Mouse (Mus musculus) intestine, embryonic 16.5 days (tissue): ENCODE measurements around the gene Epsti1. TPM values are rescaled to one million over a fixed set of nuclear protein-coding genes. Genes with fewer than 3 reads are reported as not detected.

Source experiments
- ATAC-seq: fragments of 200-750 bp; cut with Nextera tagmentation; 2 replicates; pipeline ENCODE4 v1.8.0; 2017; ENCODE audit warnings: moderate TSS enrichment, moderate library complexity
- H3K27ac ChIP-seq: fragments of 300-500 bp; sonication (generic); 2 replicates; pipeline ENCODE4 v1.5.1; 2014; ENCODE audit warnings: mild to moderate bottlenecking, low read length
- H3K27me3 ChIP-seq: fragments of 300-500 bp; sonication (generic); replicated peaks from 2 replicates; pipeline ENCODE4 v1.6.1; 2014; ENCODE audit warnings: low read length, control low read depth, mixed read lengths; ENCODE audit not compliant: control insufficient read depth, insufficient read depth
- H3K36me3 ChIP-seq: fragments of 300-500 bp; sonication (generic); 2 replicates; pipeline ENCODE4 v1.6.1; 2014; ENCODE audit warnings: low read length, control low read depth; ENCODE audit not compliant: control insufficient read depth, insufficient read depth
- H3K4me1 ChIP-seq: fragments of 300-500 bp; sonication (generic); 2 replicates; pipeline ENCODE4 v1.6.1; 2014; ENCODE audit warnings: low read length, control low read depth, mixed read lengths; ENCODE audit not compliant: control insufficient read depth, insufficient read depth
- H3K4me2 ChIP-seq: fragments of 300-500 bp; sonication (generic); 2 replicates; pipeline ENCODE4 v1.6.1; 2014; ENCODE audit warnings: low read depth, low read length, control low read depth
- H3K4me3 ChIP-seq: fragments of 300-500 bp; sonication (generic); 2 replicates; pipeline ENCODE4 v1.5.1; 2014; ENCODE audit warnings: mild to moderate bottlenecking, low read length
- H3K9ac ChIP-seq: fragments of 300-500 bp; sonication (generic); 2 replicates; pipeline ENCODE4 v1.6.1; 2014; ENCODE audit warnings: low read depth, low read length
- H3K9me3 ChIP-seq: fragments of 300-500 bp; sonication (generic); 2 replicates; pipeline ENCODE4 v1.6.1; 2016; ENCODE audit warnings: low read length, control low read depth; ENCODE audit not compliant: control insufficient read depth
- WGBS: fragments of 180-500 bp; shearing (Covaris S2); extraction: QIAGEN DNeasy Blood & Tissue Kit; methylation state at CpG from one replicate; pipeline ENCODE4 v1.1.7; 2014; 5-methylcytosine and 5-hydroxymethylcytosine counted together
- polyA plus RNA-seq: library from polyadenylated mRNA; unstranded; fragments of >200 nt; fragmentation: Nextera tagmentation; extraction: Ambion mirVana; gene quantifications from 2 replicates; pipeline ENCODE4 v1.2.1, GENCODE M21; 2015

Gene Epsti1
- polyA plus RNA-seq, 1 experiment from 2014 or later, result 9.4 TPM

DNA sequence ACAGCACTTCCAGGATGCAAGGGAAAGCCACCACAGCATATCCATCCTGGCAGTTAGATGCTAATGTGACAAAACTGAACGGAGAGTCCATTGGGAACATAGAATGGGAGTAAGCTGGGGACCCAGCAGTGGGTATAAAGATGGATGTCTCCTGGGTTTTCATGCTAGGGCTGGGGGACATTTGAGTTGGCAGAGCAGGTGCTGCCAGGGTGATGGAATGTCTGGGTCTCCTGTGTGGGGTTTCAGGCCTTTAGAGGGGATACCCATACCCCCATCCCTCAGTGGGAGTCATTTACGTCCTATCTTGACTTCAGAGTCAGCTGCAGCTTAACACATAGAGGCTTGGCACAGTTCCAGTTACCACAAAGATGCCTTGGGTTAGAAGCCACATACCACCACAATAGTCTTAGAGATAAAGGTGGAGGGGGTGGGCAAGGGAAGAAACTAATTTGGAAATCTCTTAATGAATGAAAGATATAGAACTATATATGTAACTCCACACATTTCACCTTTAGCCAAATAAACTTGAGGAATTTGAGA lies 25.2 kb downstream of the Epsti1 start:
- no peaks in the 10 kb centered on the region for H3K9me3 ChIP-seq
- H3K27me3 ChIP-seq, result no peaks in the 10 kb centered on the region
- H3K9ac ChIP-seq, result no peak overlapping the region
- H3K27ac ChIP-seq, result no peak overlapping the region
- H3K4me1 ChIP-seq, result peaks cover 4% of the 10 kb centered on the region; the same call in 1 of the 2 replicates
- no peaks in the 10 kb centered on the region for H3K36me3 ChIP-seq
- H3K4me3 ChIP-seq, result no peak overlapping the region
- WGBS, result 61% methylated on average over 2 of the region's 2 CpGs
- ATAC-seq, result no peak
- no peak overlapping the region for H3K4me2 ChIP-seq

DNA sequence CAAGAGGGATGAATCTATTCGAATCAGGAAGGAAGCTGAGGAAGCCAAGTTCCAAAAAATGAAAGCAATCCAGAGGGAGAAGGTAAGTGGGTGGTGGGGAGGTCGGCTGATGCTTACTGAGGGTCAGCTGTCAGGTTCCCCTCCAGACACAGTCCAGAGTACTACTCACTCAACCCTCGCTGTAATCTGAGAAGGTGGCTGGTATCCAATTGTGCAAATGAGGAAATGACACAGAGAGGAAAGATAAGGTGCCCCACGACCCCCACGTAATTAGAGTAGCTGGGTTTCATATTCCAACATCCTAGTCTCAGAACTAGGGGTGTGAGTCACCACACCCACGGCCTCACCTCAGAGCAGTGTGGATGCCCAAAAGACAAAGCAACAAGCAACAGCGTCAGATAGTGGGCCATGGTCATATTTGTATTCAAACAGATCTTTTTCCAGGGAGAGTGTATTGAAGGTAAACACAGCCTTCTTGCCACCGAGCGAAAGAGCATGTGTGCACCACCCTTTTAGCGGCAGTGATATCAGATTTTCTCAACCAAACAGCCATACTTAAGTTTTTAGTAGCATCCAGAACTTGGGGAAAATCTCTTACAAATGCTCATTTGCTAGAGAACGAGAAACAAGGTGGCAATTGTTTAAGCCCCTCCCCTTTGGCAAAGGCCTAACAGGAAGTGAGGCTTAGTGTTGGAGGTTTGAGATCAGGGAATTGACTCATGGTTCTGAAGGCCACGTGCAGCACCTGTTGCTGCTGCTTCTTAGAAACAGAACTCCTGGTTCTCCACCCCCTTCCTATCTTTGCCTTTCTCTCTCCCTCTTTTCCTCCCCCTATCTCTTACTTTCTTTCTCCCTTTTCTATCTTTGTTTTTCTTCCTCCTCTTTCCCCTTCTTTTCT lies 28.4 kb downstream of the Epsti1 start:
- no peaks in the 10 kb centered on the region for H3K36me3 ChIP-seq
- H3K27ac ChIP-seq, result no peak overlapping the region
- no peaks in the 10 kb centered on the region for H3K27me3 ChIP-seq
- H3K4me2 ChIP-seq, result no peak overlapping the region; the same call in 1 of the 2 replicates
- peaks cover 4% of the 10 kb centered on the region; the same call in 1 of the 2 replicates for H3K4me1 ChIP-seq
- no peaks in the 10 kb centered on the region for H3K9me3 ChIP-seq
- peak; percentile 44; the same call in 1 of the 2 replicates for ATAC-seq
- H3K4me3 ChIP-seq, result no peak overlapping the region
- 26% methylated on average over 12 of the region's 12 CpGs for WGBS
- no peak overlapping the region for H3K9ac ChIP-seq

DNA sequence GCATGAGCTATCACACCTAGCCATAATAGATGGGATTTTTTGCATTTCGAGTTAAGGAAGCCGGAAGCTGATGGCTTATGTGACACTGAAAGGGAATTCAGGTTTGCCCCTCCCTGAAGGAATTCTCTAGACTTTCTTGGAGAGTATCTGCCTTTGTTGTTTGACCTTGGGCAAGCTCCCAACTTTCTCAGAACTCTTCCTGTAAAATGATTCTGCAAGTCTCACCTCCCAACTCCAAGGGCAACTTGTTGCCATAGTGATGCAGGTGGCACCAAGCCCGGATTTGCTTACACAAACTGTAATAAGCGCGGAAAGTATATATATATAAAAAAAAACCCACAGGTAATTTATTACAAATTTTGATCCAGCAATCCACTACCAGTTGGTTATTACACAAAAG lies 29.2 kb downstream of the Epsti1 start:
- no peak overlapping the region for H3K9ac ChIP-seq
- no peak overlapping the region for H3K27ac ChIP-seq
- no peaks in the 10 kb centered on the region for H3K36me3 ChIP-seq
- H3K4me1 ChIP-seq, result peaks cover 4% of the 10 kb centered on the region; the same call in 1 of the 2 replicates
- H3K4me3 ChIP-seq, result no peak overlapping the region
- H3K27me3 ChIP-seq, result no peaks in the 10 kb centered on the region
- H3K4me2 ChIP-seq, result no peak overlapping the region
- no peaks in the 10 kb centered on the region for H3K9me3 ChIP-seq
- no peak for ATAC-seq
- 73% methylated on average over 5 of the region's 5 CpGs for WGBS

DNA sequence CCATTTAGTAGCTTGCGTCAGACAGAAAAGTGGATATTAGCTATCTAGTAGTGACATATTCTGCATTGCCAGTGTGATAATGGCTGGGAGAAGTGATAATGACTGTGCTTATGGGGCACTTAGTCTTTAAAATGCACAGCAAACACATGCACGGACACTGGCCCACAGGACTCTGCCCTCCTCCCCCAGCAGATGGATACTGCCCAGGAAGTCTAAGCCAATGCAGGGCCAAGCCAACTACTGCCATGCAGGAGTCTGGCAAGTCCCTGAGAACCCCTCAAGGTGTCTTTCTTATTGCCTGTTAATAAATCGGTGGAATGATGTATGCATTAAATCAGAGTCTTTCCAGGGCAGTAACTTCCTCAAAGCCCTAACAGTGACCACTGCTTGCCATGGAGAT lies 30.4 kb downstream of the Epsti1 start:
- WGBS, result 86% methylated on average over 3 of the region's 3 CpGs
- H3K4me2 ChIP-seq, result no peak overlapping the region
- no peaks in the 10 kb centered on the region for H3K36me3 ChIP-seq
- no peak overlapping the region for H3K27ac ChIP-seq
- ATAC-seq, result no peak
- H3K27me3 ChIP-seq, result no peaks in the 10 kb centered on the region
- peaks cover 4% of the 10 kb centered on the region; the same call in 1 of the 2 replicates for H3K4me1 ChIP-seq
- no peak overlapping the region for H3K9ac ChIP-seq
- H3K4me3 ChIP-seq, result no peak overlapping the region
- no peaks in the 10 kb centered on the region for H3K9me3 ChIP-seq

DNA sequence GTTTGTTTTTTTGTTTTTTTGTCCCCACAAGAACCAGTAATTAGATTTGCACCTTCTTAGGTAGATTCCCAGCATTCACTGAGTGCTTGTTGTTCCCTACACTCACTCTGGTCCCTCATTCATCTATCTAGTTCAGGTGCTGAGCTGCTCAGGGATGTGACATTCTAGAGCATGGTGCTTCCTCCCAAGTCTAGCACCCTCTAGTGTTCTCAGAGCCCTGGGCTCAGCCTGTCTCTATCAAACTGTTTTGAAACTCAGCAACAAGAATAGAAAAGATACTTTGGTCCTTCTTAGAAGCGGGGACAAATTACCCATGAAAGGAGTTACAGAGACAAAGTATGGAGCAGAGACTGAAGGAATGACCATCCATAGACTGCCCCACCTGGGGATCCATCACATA lies 37.1 kb downstream of the Epsti1 start:
- no peak overlapping the region for H3K27ac ChIP-seq
- WGBS, result 95% methylated on average over 1 of the region's 1 CpGs
- H3K9ac ChIP-seq, result no peak overlapping the region
- no peaks in the 10 kb centered on the region for H3K27me3 ChIP-seq
- no peak for ATAC-seq
- H3K36me3 ChIP-seq, result no peaks in the 10 kb centered on the region
- H3K4me2 ChIP-seq, result no peak overlapping the region
- H3K4me1 ChIP-seq, result no peaks in the 10 kb centered on the region
- H3K4me3 ChIP-seq, result no peak overlapping the region
- H3K9me3 ChIP-seq, result no peaks in the 10 kb centered on the region

DNA sequence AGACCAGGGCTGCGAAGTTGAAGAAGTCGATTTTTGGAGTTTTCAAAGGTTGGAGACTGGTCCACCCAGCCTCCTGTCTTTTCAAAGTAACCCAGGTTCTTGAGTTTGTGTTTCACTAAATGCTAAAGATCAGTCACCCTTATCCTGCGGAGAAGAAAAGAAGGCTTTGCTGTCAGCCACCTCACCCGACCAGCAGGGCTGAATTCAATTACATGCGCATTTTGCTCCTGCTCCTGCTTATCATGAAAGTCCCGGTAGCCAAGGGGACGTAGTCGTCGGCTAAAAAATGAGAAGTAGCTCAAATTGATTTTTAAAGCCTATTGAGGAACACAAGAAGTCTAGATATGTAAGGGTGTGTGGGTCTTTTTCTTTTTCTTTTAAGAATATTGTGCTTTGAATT lies 38.2 kb downstream of the Epsti1 start:
- Histone ChIP-seq H3K9me3 (no peaks in the 10 kb centered on the region), H3K4me1 (no peaks in the 10 kb centered on the region), H3K27me3 (no peaks in the 10 kb centered on the region), H3K9ac (no peak overlapping the region), H3K4me2 (no peak overlapping the region), H3K4me3 (no peak overlapping the region), H3K36me3 (no peaks in the 10 kb centered on the region), H3K27ac (no peak overlapping the region)
- no peak for ATAC-seq
- 64% methylated on average over 9 of the region's 9 CpGs for WGBS

DNA sequence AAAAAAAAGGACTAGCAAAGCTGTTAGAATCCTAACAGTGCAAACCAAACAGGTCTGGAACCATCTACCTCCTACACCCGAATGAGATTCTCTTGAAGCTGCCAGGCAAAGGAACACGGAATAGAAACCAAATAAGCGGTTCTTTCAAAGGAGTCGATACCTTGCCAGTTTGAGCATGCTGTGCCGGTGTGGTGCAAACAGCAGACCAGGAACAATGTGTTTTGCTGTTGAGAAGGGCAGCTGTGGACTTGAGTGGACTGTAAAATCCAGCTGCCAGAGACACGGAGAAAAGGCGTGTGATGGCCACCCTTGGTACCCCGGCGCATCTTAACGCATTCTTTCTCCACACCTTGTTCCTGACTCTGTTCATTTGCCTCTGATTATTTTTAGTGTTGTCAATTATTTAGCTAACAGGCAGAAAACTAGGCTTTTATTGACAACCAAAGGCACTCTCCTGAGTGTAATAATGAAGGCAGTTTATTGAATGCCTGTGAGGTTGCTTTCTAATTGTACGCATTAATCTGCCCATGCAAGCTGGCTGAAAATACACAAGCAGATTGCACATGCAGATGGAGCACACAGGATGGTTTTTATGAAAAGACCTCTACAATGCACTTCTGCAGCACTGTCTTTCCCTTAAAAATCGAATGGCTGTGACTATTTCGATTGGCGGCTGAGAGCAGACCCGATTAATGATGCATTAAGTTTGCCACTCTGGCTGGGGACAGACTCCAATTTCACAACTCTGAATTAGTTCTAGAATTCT lies 38.9 kb downstream of the Epsti1 start:
- H3K4me1 ChIP-seq, result no peaks in the 10 kb centered on the region
- H3K4me2 ChIP-seq, result no peak overlapping the region
- no peak for ATAC-seq
- no peaks in the 10 kb centered on the region for H3K27me3 ChIP-seq
- H3K9me3 ChIP-seq, result no peaks in the 10 kb centered on the region
- H3K36me3 ChIP-seq, result no peaks in the 10 kb centered on the region
- H3K4me3 ChIP-seq, result no peak overlapping the region
- WGBS, result 81% methylated on average over 15 of the region's 15 CpGs
- no peak overlapping the region for H3K9ac ChIP-seq
- no peak overlapping the region for H3K27ac ChIP-seq

DNA sequence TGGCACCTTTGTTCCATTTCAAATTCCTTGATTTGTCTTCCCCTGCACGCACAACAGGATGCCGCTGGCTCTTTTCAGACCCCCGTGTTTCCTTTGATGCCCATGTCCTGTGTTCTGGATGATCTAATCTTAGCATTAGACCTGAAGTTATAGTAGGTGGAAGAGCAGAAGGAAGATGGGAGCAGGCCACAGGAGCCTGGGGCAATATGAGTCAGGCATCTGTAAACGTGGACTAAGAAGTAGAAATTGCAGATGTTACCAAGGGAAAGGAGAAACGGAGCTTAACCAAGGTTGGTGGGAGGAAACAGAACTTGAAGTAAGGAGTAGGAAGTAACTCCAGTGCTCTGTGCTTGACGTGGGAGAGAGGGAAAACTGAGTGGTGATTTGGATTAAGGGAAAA lies 57.7 kb downstream of the Epsti1 start:
- WGBS, result 77% methylated on average over 6 of the region's 6 CpGs
- Histone ChIP-seq H3K27ac (no peak overlapping the region), H3K9ac (no peak overlapping the region), H3K9me3 (no peaks in the 10 kb centered on the region), H3K4me3 (no peak overlapping the region), H3K4me2 (no peak overlapping the region), H3K4me1 (no peaks in the 10 kb centered on the region), H3K36me3 (no peaks in the 10 kb centered on the region), H3K27me3 (no peaks in the 10 kb centered on the region)
- ATAC-seq, result no peak

DNA sequence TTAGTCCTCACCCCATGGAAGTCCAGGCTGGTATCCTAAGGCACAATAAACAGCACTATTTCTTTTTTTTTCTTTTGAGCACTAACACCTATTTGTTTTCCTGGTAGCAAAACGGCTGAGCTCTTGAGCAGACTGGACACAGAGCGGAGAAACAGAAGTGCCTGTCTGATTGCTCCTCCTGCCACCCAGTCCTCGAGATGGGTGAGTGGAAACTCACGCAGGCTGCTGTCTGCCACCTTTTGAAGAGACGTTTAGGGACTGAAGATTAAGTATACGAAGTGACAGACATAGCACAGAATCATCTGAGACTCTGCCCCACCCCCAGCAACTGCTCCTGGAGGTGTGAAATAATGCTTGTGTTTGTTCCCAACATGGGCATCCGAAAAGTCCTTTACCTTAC lies 59.5 kb downstream of the Epsti1 start:
- Histone ChIP-seq H3K27ac (no peak overlapping the region), H3K9ac (no peak overlapping the region), H3K4me1 (no peaks in the 10 kb centered on the region), H3K36me3 (no peaks in the 10 kb centered on the region), H3K4me3 (no peak overlapping the region), H3K9me3 (no peaks in the 10 kb centered on the region), H3K4me2 (no peak overlapping the region), H3K27me3 (no peaks in the 10 kb centered on the region)
- 53% methylated on average over 7 of the region's 7 CpGs for WGBS
- ATAC-seq, result no peak
